In genomic region chr2:118256621-118257053, GRCm38 (mm10) we compare ENCODE assay signal across 8 mouse cellular contexts. TPM values are rescaled to one million over a fixed set of nuclear protein-coding genes. Genes with fewer than 3 reads are reported as not detected.
DNase-seq lines count a peak whose midpoint lies in the region; ATAC-seq and TF ChIP-seq lines count a peak whose summit lies in the region.

Gene Fsip1 (minus strand): TSS chr2:118256966.

- no peak for TF ChIP-seq POLR2A in lung, adult 2 months (IDR thresholded peaks at IDR 0.05; ENCODE audit: borderline replicate concordance, extremely low read depth, low read depth, low read length)

- peak; percentile 90 for ATAC-seq in forebrain, embryonic 14.5 days
- peak; percentile 89 for ATAC-seq in neural tube, embryonic 15.5 days (ENCODE audit: low FRiP score)

- DNase-seq in brain, adult 2 months (ENCODE audit: low read depth, low spot score), result peak; percentile 86
- DNase-seq in forebrain, embryonic 14.5 days (ENCODE audit: low spot score), result peak; percentile 93
- peak; percentile 57 to 67 for DNase-seq in heart, postnatal 14 days
- DNase-seq in large intestine, adult 2 months (ENCODE audit: low read depth, low spot score), result peak; percentile 53
- DNase-seq in lung, adult 2 months, result peak; percentile 77
- DNase-seq in testis, postnatal 10 days (ENCODE audit: low spot score), result peak; percentile 89

- H3K79me3 ChIP-seq in C2C12 (ENCODE audit: low read depth), result no peaks in the 10 kb centered on the region

- H3K4me2 ChIP-seq in forebrain, embryonic 14.5 days (ENCODE audit: low read length), result peak within 1 kb of the TSS; percentile 54
- peak within 1 kb of the TSS; percentile 73 for H3K4me2 ChIP-seq in neural tube, embryonic 15.5 days

- intact Hi-C loops in heart, postnatal 14 days (cut with DNase I), result no loop called here

- no peak for TF ChIP-seq CTCF in C2C12 (IDR thresholded peaks at IDR 0.05; ENCODE audit: control insufficient read depth, insufficient read depth, insufficient read length)
- no peak for TF ChIP-seq CTCF in lung, adult 2 months (IDR thresholded peaks at IDR 0.05; ENCODE audit: insufficient read depth, low read length)

- 3% methylated on average over 25 of the region's 25 CpGs for WGBS in forebrain, embryonic 14.5 days
- WGBS in large intestine, adult 2 months, result 6% methylated on average over 25 of the region's 25 CpGs
- WGBS in lung, adult 2 months, result 3% methylated on average over 25 of the region's 25 CpGs
- 1% methylated on average over 25 of the region's 25 CpGs for WGBS in neural tube, embryonic 15.5 days

- H3K4me1 ChIP-seq in forebrain, embryonic 14.5 days (ENCODE audit: control insufficient read depth, insufficient read depth, low read length), result 0 out of 2 replicates have a peak, but pooled peaks cover 4% of the 10 kb centered on the region
- H3K4me1 ChIP-seq in lung, adult 2 months (ENCODE audit: control insufficient read depth, insufficient read depth, low read length), result no peaks in the 10 kb centered on the region
- H3K4me1 ChIP-seq in neural tube, embryonic 15.5 days, result peaks cover 6% of the 10 kb centered on the region

- no peaks in the 10 kb centered on the region for H3K27me3 ChIP-seq in C2C12 (ENCODE audit: control insufficient read depth, insufficient read depth, insufficient read length)
- no peaks in the 10 kb centered on the region for H3K27me3 ChIP-seq in forebrain, embryonic 14.5 days (replicated peaks; ENCODE audit: control insufficient read depth, insufficient read depth, low read length)
- H3K27me3 ChIP-seq in neural tube, embryonic 15.5 days (replicated peaks), result 0 out of 2 replicates have a peak, but pooled peaks cover 2% of the 10 kb centered on the region

- no peak within 1 kb of the TSS for H3K27ac ChIP-seq in forebrain, embryonic 14.5 days (ENCODE audit: low read depth, low read length)
- H3K27ac ChIP-seq in neural tube, embryonic 15.5 days (replicated peaks), result no peak within 1 kb of the TSS

- no peaks in the 10 kb centered on the region for H3K36me3 ChIP-seq in C2C12 (ENCODE audit: control insufficient read depth, insufficient read depth)
- no peaks in the 10 kb centered on the region for H3K36me3 ChIP-seq in forebrain, embryonic 14.5 days (ENCODE audit: control insufficient read depth, insufficient read depth, low read length)
- H3K36me3 ChIP-seq in neural tube, embryonic 15.5 days, result no peaks in the 10 kb centered on the region

- H3K79me2 ChIP-seq in C2C12 (ENCODE audit: control insufficient read depth, insufficient read depth), result no peaks in the 10 kb centered on the region

- no peaks in the 10 kb centered on the region for H3K9me3 ChIP-seq in forebrain, embryonic 14.5 days (replicated peaks; ENCODE audit: control insufficient read depth, low read length)
- H3K9me3 ChIP-seq in neural tube, embryonic 15.5 days (replicated peaks), result no peaks in the 10 kb centered on the region

- peak within 1 kb of the TSS; percentile 34 for H3K4me3 ChIP-seq in C2C12 (ENCODE audit: insufficient read depth, poor library complexity, severe bottlenecking)
- H3K4me3 ChIP-seq in forebrain, embryonic 14.5 days (ENCODE audit: low read depth, low read length), result peak within 1 kb of the TSS; percentile 34
- H3K4me3 ChIP-seq in lung, adult 2 months (replicated peaks; ENCODE audit: extremely low read depth, low read depth, low read length), result peak within 1 kb of the TSS; percentile 66
- H3K4me3 ChIP-seq in neural tube, embryonic 15.5 days (replicated peaks), result peak within 1 kb of the TSS; percentile 50

- peak within 1 kb of the TSS; percentile 38 for H3ac ChIP-seq in C2C12 (ENCODE audit: control insufficient read depth, insufficient read length, low read depth)

- H3K9ac ChIP-seq in forebrain, embryonic 14.5 days (ENCODE audit: low read length), result peak within 1 kb of the TSS; percentile 51
- peak within 1 kb of the TSS; percentile 40 for H3K9ac ChIP-seq in neural tube, embryonic 15.5 days (replicated peaks)

TF ChIP-seq in C2C12, 6 proteins besides CTCF, POLR2A, EP300 and RAD21:
- no peak for TF ChIP-seq MYOD1 (IDR thresholded peaks at IDR 0.05; ENCODE audit: control insufficient read depth, insufficient read length, low read depth)
- peak; percentile 17 for TF ChIP-seq MAX (IDR thresholded peaks at IDR 0.05)
- TF ChIP-seq FOSL1 (IDR thresholded peaks at IDR 0.05; ENCODE audit: insufficient read depth, low read length, poor library complexity, severe bottlenecking), result no peak
- TF ChIP-seq CEBPB (IDR thresholded peaks at IDR 0.05; ENCODE audit: low read depth), result no peak
- no peak for TF ChIP-seq MYOG (IDR thresholded peaks at IDR 0.05; ENCODE audit: control insufficient read depth, extremely low read depth, insufficient read length)
- no peak for TF ChIP-seq USF1 (IDR thresholded peaks at IDR 0.05; ENCODE audit: low read depth)

RNA-seq across cellular contexts. Expression of gene Fsip1, which starts in this region (rescaled TPM):
- 0.09 TPM for polyA plus RNA-seq in C2C12 (2012; fragmentation: generic; extraction: Trizol)
- 4.2 and 4.3 TPM in 2 replicates for polyA plus RNA-seq in forebrain, embryonic 14.5 days (2014; fragmentation: Nextera tagmentation; extraction: Ambion mirVana)
- total RNA-seq in heart, postnatal 14 days (2021), result under 1 TPM in 1 of 2 experiments, not detected in 1; 0.17 TPM
- polyA plus RNA-seq in large intestine, adult 2 months (2012; rRNA removed), result 0.08 TPM in 1 of 2 replicates, not detected in the other
- 0.50 and 0.60 TPM in 2 replicates for polyA plus RNA-seq in lung, adult 2 months (2012; rRNA removed)
- polyA plus RNA-seq in neural tube, embryonic 15.5 days (2015; fragmentation: Nextera tagmentation; extraction: Ambion mirVana), result 2.1 and 2.3 TPM in 2 replicates

Comparison
In these comparisons a context has a peak if more than half of its experiments do, and no peak if none do; other contexts are left out.
1. Peak in DNase-seq in heart, postnatal 14 days; RNA of the gene not detected or under 1 TPM.
2. Peak in DNase-seq in large intestine, adult 2 months; RNA of the gene not detected or under 1 TPM.
3. Peak in DNase-seq and H3K4me3 ChIP-seq in lung, adult 2 months; RNA of the gene not detected or under 1 TPM.